Mouse (Mus musculus) Patski (cell line): ENCODE data around the gene Anxa2. TPM values are rescaled to one million over a fixed set of nuclear protein-coding genes. Genes with fewer than 3 reads are reported as not detected.

Experiments used
- ATAC-seq: fragments of 100-300 bp; one replicate; pipeline ENCODE4 v1.8.0; 2021
- CTCF ChIA-PET: fragments of 350-600 bp; sonication (Branson Sonifier 250); formaldehyde crosslinking; loops from one replicate; lab custom pipeline; 2022; ENCODE audit warnings: inconsistent platforms; lab: Charles Lee
- POLR2A ChIA-PET: fragments of 350-600 bp; sonication (Branson Sonifier 250); formaldehyde crosslinking; loops from one replicate; lab custom pipeline; 2022; ENCODE audit warnings: antibody characterized with exemption, inconsistent platforms; lab: Charles Lee
- DNase-seq: peaks from one replicate; pipeline ENCODE4 v3.0.0-alpha.2; 2011; ENCODE audit warnings: low read depth, low spot score
- H3K27me3 ChIP-seq: fragments of 371-371 bp; one replicate; pipeline ENCODE4 v1.5.1; 2021
- CTCF ChIP-seq: fragments of 100-300 bp; IDR thresholded peaks from one replicate; pipeline ENCODE4 v1.5.1; 2021
- in situ Hi-C: fragments of 300-500 bp; cut with MboI; formaldehyde crosslinking; loops from 3 replicates; pipeline ENCODE4 v1.11.1; 2018; ENCODE audit warnings: low pct_unique_long_range_greater_than_20kb, mixed read lengths
- polyA plus RNA-seq: library from polyadenylated mRNA; unstranded; gene quantifications from one replicate; pipeline ENCODE4 v1.2.3, GENCODE M21; 2021

The Anxa2 gene
- polyA plus RNA-seq, 1 experiment from 2014 or later: 829 TPM

- in situ Hi-C loops: no loop called here
- no peaks in the 10 kb centered on the region for H3K27me3 ChIP-seq
- no peak for TF ChIP-seq CTCF
- CTCF ChIA-PET: interaction anchor here (1.5 to 2.4 kb wide), 2 partner anchors 9 to 11 kb away, joined by 3 to 6 read pairs; no protein-coding TSS in a partner anchor
- POLR2A ChIA-PET: interaction anchor here (1.2 to 1.6 kb wide), 2 partner anchors 11 to 16 kb away, joined by 4 to 5 read pairs; no protein-coding TSS in a partner anchor
- ATAC-seq (peak; percentile 49), DNase-seq (peak; percentile 75)
These were observed 10.2 kb upstream of the Anxa2 start for GRCm38 (mm10) chr9:69443203-69443602.

GRCm38 (mm10) chr9:69448801-69449200, 4.6 kb upstream of the Anxa2 start:
- in situ Hi-C loops: no loop called here
- no peak for DNase-seq
- ChIA-PET POLR2A (no interaction called here), CTCF (no interaction called here)
- no peaks in the 10 kb centered on the region for H3K27me3 ChIP-seq
- TF ChIP-seq CTCF: no peak
- no peak for ATAC-seq

DNA sequence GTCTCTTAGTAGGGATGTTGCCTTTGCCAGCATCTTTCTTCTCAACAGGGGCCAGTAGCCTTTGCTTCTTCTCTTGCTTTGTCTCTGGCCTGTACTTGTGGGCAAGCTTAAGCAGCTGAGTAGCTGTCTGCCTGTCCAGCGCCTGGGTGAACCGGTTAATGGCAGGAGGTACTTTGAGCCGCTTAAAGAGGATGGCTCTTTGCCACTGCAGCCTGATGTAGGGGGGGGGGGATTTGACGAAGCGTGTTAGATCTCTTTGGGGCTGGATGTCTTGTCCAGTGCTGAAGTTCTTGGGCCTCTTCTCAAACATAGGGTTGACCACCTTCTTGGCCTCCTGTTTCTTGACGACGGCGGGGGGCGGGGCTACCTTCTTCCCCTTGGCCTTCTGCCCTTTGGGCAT, 2.8 kb upstream of the Anxa2 start:
- H3K27me3 ChIP-seq: no peaks in the 10 kb centered on the region
- ChIA-PET CTCF (interaction anchor here (1.9 kb wide), 1 partner anchor 30 kb away, joined by 3 read pairs; no protein-coding TSS in a partner anchor), POLR2A (no interaction called here)
- DNase-seq (no peak), ATAC-seq (no peak)
- TF ChIP-seq CTCF: no peak
- in situ Hi-C loops: no loop called here

GRCm38 (mm10) chr9:69451886-69452810, 1.3 kb upstream of the Anxa2 start:
- TF ChIP-seq CTCF: no peak
- ATAC-seq: no peak
- no peaks in the 10 kb centered on the region for H3K27me3 ChIP-seq
- CTCF ChIA-PET: interaction anchor here (0.7 to 2.2 kb wide), 5 partner anchors 9 to 34 kb away, joined by 3 to 12 read pairs (median 3); no protein-coding TSS in a partner anchor
- in situ Hi-C loops: no loop called here
- DNase-seq: no peak
- POLR2A ChIA-PET: no interaction called here

DNA sequence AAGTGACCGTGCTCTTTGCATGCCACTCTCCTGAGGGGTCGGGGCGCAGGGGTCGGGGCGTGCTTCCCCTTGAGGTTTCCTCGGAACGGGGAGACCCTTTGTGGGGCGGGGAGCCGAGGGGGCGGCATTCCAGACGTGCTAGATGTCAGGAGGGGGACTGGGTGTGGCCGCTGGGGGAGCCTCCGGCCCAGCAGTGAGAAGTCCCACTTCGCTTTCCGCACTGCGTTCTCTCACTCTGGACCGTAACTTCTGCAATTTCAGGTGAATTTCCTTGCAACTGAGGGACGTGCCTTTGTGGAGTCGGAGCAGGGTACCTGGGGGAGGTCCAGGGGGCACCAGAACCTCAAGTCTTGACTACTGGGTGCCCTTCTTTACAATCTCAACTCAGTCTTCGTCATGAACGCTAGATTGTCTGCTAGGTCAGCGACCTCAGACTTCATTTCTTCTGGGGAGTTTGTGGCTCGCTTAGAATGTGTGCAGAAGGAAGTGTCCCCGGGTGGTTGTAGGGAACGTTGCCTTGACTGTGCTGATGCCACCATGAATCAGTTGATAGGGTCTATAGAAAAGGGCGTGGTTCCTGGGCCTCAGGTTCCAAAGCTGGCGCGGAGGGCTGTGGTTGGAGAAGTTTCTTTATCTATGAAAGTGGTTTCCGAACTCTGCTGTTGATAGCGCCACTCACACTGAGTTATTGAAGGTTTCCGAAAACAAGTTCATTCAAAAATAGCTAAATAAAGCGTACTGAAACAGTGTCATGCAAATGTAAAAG, 664 bp downstream of the Anxa2 start:
- DNase-seq: no peak
- ChIA-PET CTCF (interaction anchor here (0.8 to 2.2 kb wide), 8 partner anchors 10 to 28 kb away, joined by 3 to 9 read pairs (median 4); no protein-coding TSS in a partner anchor), POLR2A (interaction anchor here (0.8 to 1.4 kb wide), 2 partner anchors 11 to 23 kb away, joined by 3 to 5 read pairs; no protein-coding TSS in a partner anchor)
- H3K27me3 ChIP-seq: no peaks in the 10 kb centered on the region
- in situ Hi-C loops: no loop called here
- no peak for ATAC-seq
- TF ChIP-seq CTCF: no peak

- POLR2A ChIA-PET: interaction anchor here (0.6 to 1.4 kb wide), 3 partner anchors 12 to 24 kb away, joined by 3 to 5 read pairs (median 4); no protein-coding TSS in a partner anchor
- no peak for TF ChIP-seq CTCF
- DNase-seq (no peak), ATAC-seq (no peak)
- CTCF ChIA-PET: interaction anchor here (0.8 to 2.2 kb wide), 8 partner anchors 10 to 28 kb away, joined by 3 to 9 read pairs (median 4); no protein-coding TSS in a partner anchor
- H3K27me3 ChIP-seq: no peaks in the 10 kb centered on the region
- in situ Hi-C loops: no loop called here
These were observed 1.3 kb downstream of the Anxa2 start for GRCm38 (mm10) chr9:69454691-69455090.

DNA sequence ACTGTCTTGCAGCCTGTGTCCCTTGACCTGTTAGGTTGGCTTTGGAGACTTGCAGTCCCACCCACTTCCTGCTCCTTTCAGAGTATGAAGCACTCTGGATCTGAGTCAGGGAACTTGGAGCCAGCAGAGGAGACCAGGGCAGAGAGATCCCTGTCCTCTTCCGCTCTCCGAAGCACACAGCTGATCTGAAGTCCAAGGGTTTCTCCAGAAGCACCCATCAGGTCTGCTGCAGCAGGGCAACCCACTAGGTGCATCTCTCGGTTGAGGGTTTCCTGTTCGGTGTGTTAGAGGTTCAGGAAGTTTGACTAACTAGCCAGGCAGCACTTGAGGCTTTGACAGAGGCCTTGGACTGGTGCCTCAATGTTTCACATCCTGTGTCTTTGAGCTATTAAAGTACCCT, 2.0 kb downstream of the Anxa2 start:
- no peaks in the 10 kb centered on the region for H3K27me3 ChIP-seq
- ChIA-PET POLR2A (interaction anchor here (0.6 to 1.4 kb wide), 3 partner anchors 13 to 25 kb away, joined by 3 to 5 read pairs (median 4); no protein-coding TSS in a partner anchor), CTCF (interaction anchor here (1.2 to 2.2 kb wide), 6 partner anchors 9 to 25 kb away, joined by 3 to 9 read pairs (median 4); no protein-coding TSS in a partner anchor)
- in situ Hi-C loops: no loop called here
- DNase-seq: no peak
- ATAC-seq: no peak
- TF ChIP-seq CTCF: no peak

DNA sequence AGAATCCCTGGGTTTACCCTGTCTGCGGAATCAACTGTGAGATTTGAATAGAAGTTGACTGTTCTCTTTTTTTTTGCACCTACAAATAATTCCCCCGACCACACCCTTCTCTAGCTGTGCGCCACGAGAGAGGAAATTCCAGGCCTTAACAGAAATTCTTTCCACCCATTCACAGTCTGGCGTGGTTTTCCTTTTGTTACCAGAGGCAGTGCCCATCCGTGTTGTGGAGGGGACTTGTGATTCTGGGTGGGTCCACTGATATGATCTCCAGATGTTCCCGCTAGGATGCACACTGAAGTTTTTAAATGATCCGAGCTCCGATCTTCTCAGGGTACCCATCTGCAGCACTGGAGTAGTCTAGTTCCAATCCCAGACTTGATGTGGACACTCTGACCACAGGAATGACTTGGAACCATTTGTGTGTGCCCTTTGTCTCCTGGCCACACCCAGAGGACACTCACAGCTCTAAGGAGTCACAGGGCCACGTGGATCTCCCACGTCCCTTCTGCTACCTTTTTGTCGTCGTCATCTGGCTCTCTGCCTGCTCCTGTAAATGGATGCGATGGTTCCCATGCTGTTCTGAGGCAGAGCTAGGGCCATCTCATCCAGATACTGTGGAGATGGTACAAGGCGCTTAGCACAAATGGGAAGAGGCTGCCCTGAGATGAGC, 3.1 kb downstream of the Anxa2 start:
- no peak for ATAC-seq
- TF ChIP-seq CTCF: no peak
- in situ Hi-C loops: no loop called here
- H3K27me3 ChIP-seq: no peaks in the 10 kb centered on the region
- no peak for DNase-seq
- ChIA-PET POLR2A (no interaction called here), CTCF (interaction anchor here (1.4 to 1.9 kb wide), 3 partner anchors 15 to 24 kb away, joined by 3 to 6 read pairs (median 4); no protein-coding TSS in a partner anchor)

- DNase-seq (no peak), ATAC-seq (no peak)
- CTCF ChIA-PET: interaction anchor here (1.4 to 1.9 kb wide), 2 partner anchors 15 to 23 kb away, joined by 4 to 6 read pairs; no protein-coding TSS in a partner anchor
- no peaks in the 10 kb centered on the region for H3K27me3 ChIP-seq
- in situ Hi-C loops: no loop called here
- POLR2A ChIA-PET: no interaction called here
- no peak for TF ChIP-seq CTCF
These were observed 3.7 kb downstream of the Anxa2 start for GRCm38 (mm10) chr9:69457143-69457542.
